Mouse (Mus musculus) myocyte (in vitro differentiated cells): ENCODE measurements around the gene Spop. TPM values are rescaled to one million over a fixed set of nuclear protein-coding genes. Genes with fewer than 3 reads are reported as not detected.
"Not testable (repeated sequence)": the region's sequence is repeated elsewhere in the genome, so short reads cannot be mapped to it uniquely, and the experiment has no call there.

ENCODE experiments used
- H3K27me3 ChIP-seq: one replicate; pipeline ENCODE4 v1.6.1; 2011; ENCODE audit not compliant: control insufficient read depth, insufficient read depth, insufficient read length
- H3K36me3 ChIP-seq: one replicate; pipeline ENCODE4 v1.6.1; 2011; ENCODE audit not compliant: control insufficient read depth, insufficient read depth
- H3K4me2 ChIP-seq: one replicate; pipeline ENCODE4 v1.6.1; 2011; ENCODE audit warnings: low read depth, control low read depth
- H3K4me3 ChIP-seq: one replicate; pipeline ENCODE4 v1.5.1; 2011; ENCODE audit warnings: mild to moderate bottlenecking, control low read depth, moderate library complexity
- H3K79me2 ChIP-seq: one replicate; pipeline ENCODE4 v1.6.1; 2011; ENCODE audit not compliant: control insufficient read depth, insufficient read depth
- H3ac ChIP-seq: one replicate; pipeline ENCODE4 v1.6.1; 2011; ENCODE audit not compliant: control insufficient read depth, insufficient read length
- CEBPB ChIP-seq: IDR thresholded peaks from 2 replicates; pipeline ENCODE4 v1.6.1; 2011; ENCODE audit warnings: mild to moderate bottlenecking, moderate library complexity; ENCODE audit not compliant: poor library complexity, insufficient read depth, severe bottlenecking
- E2F4 ChIP-seq: IDR thresholded peaks from one replicate; pipeline ENCODE4 v1.6.1; 2011; ENCODE audit warnings: mild to moderate bottlenecking, control low read depth, moderate library complexity; ENCODE audit not compliant: insufficient read depth
- MAX ChIP-seq: IDR thresholded peaks from one replicate; pipeline ENCODE4 v1.6.1; 2011; ENCODE audit warnings: low read depth, mild to moderate bottlenecking, control low read depth
- MYOD1 ChIP-seq, 3 experiments: IDR thresholded peaks; one replicate each; pipeline ENCODE4 v1.6.1; 2011; ENCODE audit warnings: control low read depth in 2 of 3, low read depth in 2 of 3, mild to moderate bottlenecking in 2 of 3, moderate library complexity in 1 of 3; ENCODE audit not compliant: insufficient read length in 2 of 3, control insufficient read depth in 1 of 3
- MYOG ChIP-seq, 3 experiments: IDR thresholded peaks; one replicate each; pipeline ENCODE4 v1.6.1; 2011; ENCODE audit warnings: control low read depth in 2 of 3, low read depth in 2 of 3, mild to moderate bottlenecking in 2 of 3; ENCODE audit not compliant: insufficient read length in 2 of 3, control insufficient read depth in 1 of 3, insufficient read depth in 1 of 3
- POLR2A ChIP-seq: IDR thresholded peaks from one replicate; pipeline ENCODE4 v1.6.1; 2011; ENCODE audit warnings: low read depth, mild to moderate bottlenecking, control low read depth, moderate library complexity; ENCODE audit not compliant: insufficient read length
- POLR2AphosphoS2 ChIP-seq: IDR thresholded peaks from one replicate; pipeline ENCODE4 v1.6.1; 2011; ENCODE audit warnings: low read depth, control low read depth; ENCODE audit not compliant: insufficient read length
- REST ChIP-seq: IDR thresholded peaks from one replicate; pipeline ENCODE4 v1.6.1; 2011; ENCODE audit warnings: mild to moderate bottlenecking, control low read depth, moderate library complexity; ENCODE audit not compliant: insufficient read depth, insufficient read length
- SRF ChIP-seq: IDR thresholded peaks from one replicate; pipeline ENCODE4 v1.6.1; 2011; ENCODE audit warnings: low read depth; ENCODE audit not compliant: control insufficient read depth, insufficient read length
- TCF12 ChIP-seq: IDR thresholded peaks from one replicate; pipeline ENCODE4 v1.6.1; 2011; ENCODE audit warnings: mild to moderate bottlenecking, control low read depth; ENCODE audit not compliant: poor library complexity, insufficient read depth, severe bottlenecking
- TCF3 ChIP-seq: IDR thresholded peaks from one replicate; pipeline ENCODE4 v1.6.1; 2011; ENCODE audit warnings: low read depth, control low read depth; ENCODE audit not compliant: insufficient read length
- USF1 ChIP-seq: IDR thresholded peaks from one replicate; pipeline ENCODE4 v1.6.1; 2011; ENCODE audit warnings: low read depth, mild to moderate bottlenecking, control low read depth, moderate library complexity
- polyA plus RNA-seq: library from polyadenylated mRNA; unstranded; fragments of >200 nt; fragmentation: generic; extraction: Trizol; gene quantifications from one replicate; pipeline ENCODE4 v1.2.1, GENCODE M21; 2012; ENCODE audit warnings: missing spikeins

Spop gene
- polyA plus RNA-seq, 1 experiment, result 54.8 TPM

DNA sequence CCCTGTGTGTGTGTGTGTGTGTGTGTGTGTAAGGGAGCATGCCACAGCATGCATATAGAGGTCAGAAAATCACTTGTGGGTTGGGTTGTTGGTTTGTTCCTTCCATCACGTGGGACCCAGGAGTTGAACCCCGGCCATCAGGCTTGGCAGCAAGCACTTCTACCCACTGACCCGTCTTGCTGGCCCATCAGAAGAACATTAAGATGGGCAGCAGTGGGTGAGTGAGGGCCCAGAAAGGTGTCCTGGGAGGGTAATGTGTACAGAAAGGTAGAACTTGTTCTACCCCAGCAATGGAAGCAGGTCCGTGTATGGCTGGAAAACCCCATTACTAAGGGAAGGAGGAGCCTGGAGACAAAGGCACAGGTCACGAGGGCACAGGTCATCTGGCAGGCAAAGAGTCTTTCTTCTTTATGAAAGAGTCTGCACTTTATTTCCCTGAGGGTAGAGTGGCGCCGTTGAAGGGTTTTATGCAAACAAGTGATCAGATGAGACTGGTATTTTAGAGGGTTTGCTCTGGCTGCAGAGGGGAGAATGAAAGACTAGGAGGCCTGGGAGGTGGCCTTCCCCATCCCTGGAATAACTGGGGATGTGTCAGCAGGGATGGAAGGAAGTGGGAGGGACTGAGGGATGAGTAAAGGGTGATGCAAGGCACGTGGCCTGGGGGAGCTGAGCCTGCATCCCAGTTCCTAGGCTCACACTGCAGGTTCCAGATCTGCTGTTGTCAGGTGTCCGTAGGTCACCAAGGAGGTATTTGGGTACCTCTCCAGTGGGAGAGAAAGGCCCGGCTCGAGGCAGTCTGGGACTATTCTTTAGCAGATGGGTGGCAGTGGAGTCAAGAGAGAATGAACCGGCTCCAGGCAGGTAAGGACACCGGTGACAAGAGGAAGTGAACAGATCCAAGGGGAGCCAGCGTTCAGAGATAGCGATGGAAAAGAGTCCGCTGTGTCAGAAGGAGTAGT, 10.2 kb upstream of the Spop start:
- peak overlapping the region; percentile 80 for H3K4me2 ChIP-seq
- H3K27me3 ChIP-seq, result no peaks in the 10 kb centered on the region
- no peaks in the 10 kb centered on the region for H3K79me2 ChIP-seq
- no peaks in the 10 kb centered on the region for H3K36me3 ChIP-seq
- TF ChIP-seq MAX (peak; percentile 70), REST (no peak), USF1 (peak; percentile 83), TCF12 (no peak), TCF3 (no peak), POLR2A (peak; percentile 49), MYOG (IDR thresholded peaks at IDR 0.05; ENCODE audit: control insufficient read depth in 1 of 3, insufficient read depth in 1 of 3, insufficient read length in 2 of 3, low read depth in 2 of 3) (no peak), CEBPB (peak; percentile 57; the same call in 1 of the 2 replicates), SRF (no peak)
- H3K4me3 ChIP-seq, result peak overlapping the region; percentile 6
- H3ac ChIP-seq, result no peak overlapping the region

DNA sequence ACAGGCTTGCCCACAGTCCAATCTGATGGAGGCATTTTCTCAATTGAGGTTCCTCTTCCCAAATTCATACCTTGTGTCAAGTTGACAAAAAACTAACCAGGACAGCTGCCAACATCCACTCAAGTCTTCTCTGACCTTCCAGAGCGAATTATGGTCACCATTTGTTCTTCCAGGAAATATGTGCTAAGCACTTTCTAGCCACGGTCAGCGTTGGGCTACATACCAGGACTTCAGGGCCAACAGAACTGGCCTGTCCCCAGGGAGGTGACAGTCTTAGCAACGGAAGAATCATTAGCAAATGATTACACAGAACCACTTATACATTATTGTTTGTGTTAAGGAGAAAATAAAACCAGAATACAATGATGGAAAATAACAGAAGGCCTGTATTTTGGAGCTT, 8.1 kb upstream of the Spop start:
- no peaks in the 10 kb centered on the region for H3K36me3 ChIP-seq
- H3ac ChIP-seq, result no peak overlapping the region
- H3K27me3 ChIP-seq, result no peaks in the 10 kb centered on the region
- H3K4me2 ChIP-seq, result no peak overlapping the region
- no peaks in the 10 kb centered on the region for H3K79me2 ChIP-seq
- H3K4me3 ChIP-seq, result no peak overlapping the region
- TF ChIP-seq CEBPB (no peak), TCF3 (no peak), TCF12 (no peak), POLR2A (no peak), E2F4 (no peak), MYOD1 (IDR thresholded peaks at IDR 0.05; ENCODE audit: control insufficient read depth in 1 of 3, insufficient read length in 2 of 3, low read depth in 2 of 3) (no peak), SRF (no peak), MAX (no peak), REST (no peak), POLR2AphosphoS2 (no peak), USF1 (no peak), MYOG (IDR thresholded peaks at IDR 0.05; ENCODE audit: control insufficient read depth in 1 of 3, insufficient read depth in 1 of 3, insufficient read length in 2 of 3, low read depth in 2 of 3) (no peak)

- H3ac ChIP-seq, H3K4me2 ChIP-seq, H3K27me3 ChIP-seq, H3K4me3 ChIP-seq, H3K36me3 ChIP-seq, H3K79me2 ChIP-seq: not testable (repeated sequence)
Measured at GRCm38 (mm10) chr11:95406398-95406797, 7.5 kb upstream of the Spop start.

GRCm38 (mm10) chr11:95409450-95410112, 4.3 kb upstream of the Spop start:
- Histone ChIP-seq H3ac (no peak overlapping the region), H3K27me3 (no peaks in the 10 kb centered on the region), H3K4me2 (no peak overlapping the region), H3K4me3 (no peak overlapping the region), H3K36me3 (no peaks in the 10 kb centered on the region), H3K79me2 (no peaks in the 10 kb centered on the region)
- no peak for TF ChIP-seq MYOD1 (IDR thresholded peaks at IDR 0.05; ENCODE audit: control insufficient read depth in 1 of 3, insufficient read length in 2 of 3, low read depth in 2 of 3)
- TF ChIP-seq SRF, result no peak
- no peak for TF ChIP-seq POLR2A
- TF ChIP-seq TCF12, result no peak
- TF ChIP-seq POLR2AphosphoS2, result no peak
- TF ChIP-seq TCF3, result no peak
- TF ChIP-seq CEBPB, result no peak
- no peak for TF ChIP-seq MAX
- TF ChIP-seq MYOG (IDR thresholded peaks at IDR 0.05; ENCODE audit: control insufficient read depth in 1 of 3, insufficient read depth in 1 of 3, insufficient read length in 2 of 3, low read depth in 2 of 3), result no peak
- no peak for TF ChIP-seq USF1
- no peak for TF ChIP-seq E2F4
- TF ChIP-seq REST, result no peak

- TF ChIP-seq E2F4 (no peak), TCF12 (no peak), POLR2AphosphoS2 (no peak)
- Histone ChIP-seq H3K4me2 (no peak overlapping the region), H3ac (no peak overlapping the region), H3K27me3 (no peaks in the 10 kb centered on the region), H3K36me3 (no peaks in the 10 kb centered on the region), H3K4me3 (no peak overlapping the region), H3K79me2 (peaks cover 18% of the 10 kb centered on the region)
Measured at GRCm38 (mm10) chr11:95411453-95412013, 2.3 kb upstream of the Spop start.
